Mouse (Mus musculus): ENCODE data around the gene Ccr5. TPM values are rescaled to one million over a fixed set of nuclear protein-coding genes. Genes with fewer than 3 reads are reported as not detected.
"Not testable (repeated sequence)": the region's sequence is repeated elsewhere in the genome, so short reads cannot be mapped to it uniquely, and the experiment has no call there.

Gene Ccr5
- polyA plus RNA-seq, 1 experiment from 2014 or later = 0.77 TPM

- 91% methylated on average over 1 of the region's 1 CpGs for WGBS
- Histone ChIP-seq H3K9ac (no peak overlapping the region), H3K27me3 (replicated peaks) (no peaks in the 10 kb centered on the region), H3K4me1 (no peaks in the 10 kb centered on the region), H3K4me2 (replicated peaks) (no peak overlapping the region), H3K36me3 (no peaks in the 10 kb centered on the region), H3K4me3 (no peak overlapping the region), H3K9me3 (no peaks in the 10 kb centered on the region), H3K27ac (no peak overlapping the region)
- ATAC-seq (ENCODE audit: low FRiP score, low read depth) = no peak
Measured at GRCm38 (mm10) chr9:124112591-124113239, 8.6 kb upstream of the Ccr5 start.

DNA sequence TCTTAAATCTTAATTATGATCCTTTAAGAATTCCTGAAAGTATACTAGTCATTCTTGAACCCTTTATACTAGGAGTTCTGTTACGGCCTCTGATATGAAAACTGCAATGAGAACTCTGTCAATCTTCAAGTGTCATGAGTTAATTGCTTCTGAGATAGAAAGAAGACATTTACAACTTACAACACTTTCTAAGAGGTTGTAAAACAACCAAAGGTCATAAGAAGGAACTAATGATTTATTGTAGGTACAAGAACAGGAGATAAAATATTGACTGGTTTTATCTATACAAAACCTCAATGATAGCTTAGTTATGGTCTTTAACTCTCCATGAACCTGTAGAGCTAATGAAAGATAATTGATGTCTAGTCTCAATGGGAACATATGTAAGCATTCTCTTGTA lies 7.6 kb upstream of the Ccr5 start:
- H3K27me3 ChIP-seq (replicated peaks) = no peaks in the 10 kb centered on the region

GRCm38 (mm10) chr9:124118489-124118888 lies 2.9 kb upstream of the Ccr5 start:
- Histone ChIP-seq H3K4me3 (no peak overlapping the region), H3K4me2 (replicated peaks) (no peak overlapping the region), H3K4me1 (no peaks in the 10 kb centered on the region), H3K27ac (no peak overlapping the region), H3K9ac (no peak overlapping the region), H3K36me3 (no peaks in the 10 kb centered on the region), H3K9me3 (no peaks in the 10 kb centered on the region), H3K27me3 (replicated peaks) (no peaks in the 10 kb centered on the region)
- 89% methylated on average over 1 of the region's 1 CpGs for WGBS
- no peak for ATAC-seq (ENCODE audit: low FRiP score, low read depth)

More for the DNA sequence above, 7.6 kb upstream of the Ccr5 start:
- Histone ChIP-seq H3K4me3 (no peak overlapping the region), H3K4me1 (no peaks in the 10 kb centered on the region), H3K27ac (no peak overlapping the region), H3K9me3 (no peaks in the 10 kb centered on the region), H3K9ac (no peak overlapping the region), H3K36me3 (no peaks in the 10 kb centered on the region), H3K4me2 (replicated peaks) (no peak overlapping the region)
- no peak for ATAC-seq (ENCODE audit: low FRiP score, low read depth)
- 79% methylated on average over 1 of the region's 1 CpGs for WGBS

DNA sequence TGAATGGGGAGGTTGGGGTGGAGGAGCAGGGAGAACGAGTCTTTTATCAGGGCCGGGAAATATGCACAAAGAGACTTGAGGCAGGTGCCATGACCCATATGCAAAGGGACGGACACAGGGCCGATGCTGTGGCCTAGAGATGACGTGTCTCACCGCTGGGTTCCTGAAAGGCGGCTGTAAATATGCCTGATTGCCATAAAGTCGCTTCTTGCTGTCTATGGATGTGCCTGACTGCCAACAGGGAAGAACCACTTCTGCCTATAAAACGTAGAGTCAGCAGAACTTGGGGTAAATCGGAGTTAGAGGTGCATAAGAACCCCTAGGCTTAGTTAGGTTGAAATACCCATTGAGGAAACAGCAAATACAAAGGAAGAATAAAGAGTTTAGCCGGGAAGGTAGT lies 4.2 kb downstream of the Ccr5 start:
- Histone ChIP-seq H3K27ac (no peak overlapping the region), H3K4me3 (no peak overlapping the region), H3K36me3 (no peaks in the 10 kb centered on the region), H3K27me3 (replicated peaks) (no peaks in the 10 kb centered on the region), H3K4me1 (no peaks in the 10 kb centered on the region), H3K9me3 (no peaks in the 10 kb centered on the region), H3K4me2 (replicated peaks) (no peak overlapping the region), H3K9ac (no peak overlapping the region)
- ATAC-seq (ENCODE audit: low FRiP score, low read depth) = no peak
- WGBS = 73% methylated on average over 11 of the region's 11 CpGs

GRCm38 (mm10) chr9:124126373-124126772 lies 5.0 kb downstream of the Ccr5 start:
- Histone ChIP-seq H3K4me1 (no peaks in the 10 kb centered on the region), H3K9me3 (no peaks in the 10 kb centered on the region), H3K36me3 (no peaks in the 10 kb centered on the region), H3K27me3 (replicated peaks) (no peaks in the 10 kb centered on the region), H3K27ac (no peak overlapping the region), H3K4me2 (replicated peaks) (no peak overlapping the region), H3K4me3 (no peak overlapping the region), H3K9ac (no peak overlapping the region)
- WGBS = 76% methylated on average over 5 of the region's 5 CpGs
- ATAC-seq (ENCODE audit: low FRiP score, low read depth) = no peak

- 67% methylated on average over 4 of the region's 4 CpGs for WGBS
- no peak overlapping the region for H3K4me3 ChIP-seq
Measured at GRCm38 (mm10) chr9:124127412-124127811, 6.1 kb downstream of the Ccr5 start.

GRCm38 (mm10) chr9:124128379-124128778 lies 7.0 kb downstream of the Ccr5 start:
- ATAC-seq (ENCODE audit: low FRiP score, low read depth) = no peak

More at GRCm38 (mm10) chr9:124127412-124127811, 6.1 kb downstream of the Ccr5 start:
- Histone ChIP-seq H3K4me2 (replicated peaks) (no peak overlapping the region), H3K36me3 (no peaks in the 10 kb centered on the region), H3K9me3 (no peaks in the 10 kb centered on the region), H3K9ac (no peak overlapping the region), H3K4me1 (no peaks in the 10 kb centered on the region), H3K27ac (no peak overlapping the region), H3K27me3 (replicated peaks) (no peaks in the 10 kb centered on the region)
- no peak for ATAC-seq (ENCODE audit: low FRiP score, low read depth)

DNA sequence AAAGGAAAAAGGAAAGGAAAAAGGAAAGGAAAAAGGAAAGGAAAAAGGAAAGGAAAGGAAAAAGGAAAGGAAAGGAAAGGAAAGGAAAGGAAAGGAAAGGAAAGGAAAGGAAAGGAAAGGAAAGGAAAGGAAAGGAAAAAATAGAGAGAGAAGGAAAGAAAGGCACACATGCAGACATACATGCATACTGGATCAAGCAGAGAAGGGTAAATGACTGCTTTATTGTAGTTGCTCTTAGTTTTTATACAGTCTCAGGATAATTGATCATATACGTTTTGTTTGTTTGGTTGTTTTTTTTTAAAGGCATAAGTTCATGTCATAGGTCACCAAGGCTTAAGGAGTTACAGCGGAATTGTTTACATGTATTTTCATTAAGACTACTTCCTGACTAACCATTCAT lies 11.6 kb downstream of the Ccr5 start:
- not testable (repeated sequence) for H3K4me2 ChIP-seq (replicated peaks); H3K9me3 ChIP-seq; H3K27ac ChIP-seq; H3K36me3 ChIP-seq; H3K4me1 ChIP-seq; H3K9ac ChIP-seq; H3K27me3 ChIP-seq (replicated peaks); H3K4me3 ChIP-seq; ATAC-seq (ENCODE audit: low FRiP score, low read depth)
- 93% methylated on average over 2 of the region's 2 CpGs for WGBS

More at GRCm38 (mm10) chr9:124128379-124128778, 7.0 kb downstream of the Ccr5 start:
- WGBS = 3% methylated on average over 1 of the region's 1 CpGs
- no peak overlapping the region for H3K4me2 ChIP-seq (replicated peaks)
- no peak overlapping the region for H3K4me3 ChIP-seq
- no peaks in the 10 kb centered on the region for H3K36me3 ChIP-seq
- H3K27me3 ChIP-seq (replicated peaks) = no peaks in the 10 kb centered on the region
- H3K27ac ChIP-seq = no peak overlapping the region
- no peak overlapping the region for H3K9ac ChIP-seq
- H3K4me1 ChIP-seq = no peaks in the 10 kb centered on the region
- no peaks in the 10 kb centered on the region for H3K9me3 ChIP-seq

DNA sequence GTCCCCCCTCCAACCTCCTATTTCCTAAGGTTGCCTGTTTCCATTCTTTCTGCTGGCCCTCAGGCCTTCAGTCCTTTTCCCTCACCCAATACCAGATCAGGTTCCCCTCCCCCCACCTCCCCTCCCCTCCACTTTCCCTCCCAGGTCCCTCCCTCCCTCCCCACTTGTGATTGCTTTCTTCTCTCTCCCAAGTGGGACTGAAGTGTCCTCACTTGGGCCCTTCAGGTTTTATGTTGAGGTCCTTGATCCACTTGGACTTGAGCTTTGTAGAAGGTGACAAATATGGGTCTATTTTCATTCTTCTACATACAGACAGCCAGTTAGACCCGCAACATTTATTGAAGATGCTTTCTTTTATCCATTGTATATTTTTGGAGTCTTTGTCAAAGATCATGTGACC lies 13.6 kb downstream of the Ccr5 start:
- not testable (repeated sequence) for H3K4me3 ChIP-seq; H3K9me3 ChIP-seq; ATAC-seq (ENCODE audit: low FRiP score, low read depth); H3K4me1 ChIP-seq; H3K9ac ChIP-seq; H3K27me3 ChIP-seq (replicated peaks); H3K36me3 ChIP-seq; H3K27ac ChIP-seq; H3K4me2 ChIP-seq (replicated peaks)
- 100% methylated on average over 1 of the region's 1 CpGs for WGBS

- Histone ChIP-seq H3K4me3 (no peak overlapping the region), H3K36me3 (no peaks in the 10 kb centered on the region)
Measured at GRCm38 (mm10) chr9:124137619-124138018, 16.3 kb downstream of the Ccr5 start.

DNA sequence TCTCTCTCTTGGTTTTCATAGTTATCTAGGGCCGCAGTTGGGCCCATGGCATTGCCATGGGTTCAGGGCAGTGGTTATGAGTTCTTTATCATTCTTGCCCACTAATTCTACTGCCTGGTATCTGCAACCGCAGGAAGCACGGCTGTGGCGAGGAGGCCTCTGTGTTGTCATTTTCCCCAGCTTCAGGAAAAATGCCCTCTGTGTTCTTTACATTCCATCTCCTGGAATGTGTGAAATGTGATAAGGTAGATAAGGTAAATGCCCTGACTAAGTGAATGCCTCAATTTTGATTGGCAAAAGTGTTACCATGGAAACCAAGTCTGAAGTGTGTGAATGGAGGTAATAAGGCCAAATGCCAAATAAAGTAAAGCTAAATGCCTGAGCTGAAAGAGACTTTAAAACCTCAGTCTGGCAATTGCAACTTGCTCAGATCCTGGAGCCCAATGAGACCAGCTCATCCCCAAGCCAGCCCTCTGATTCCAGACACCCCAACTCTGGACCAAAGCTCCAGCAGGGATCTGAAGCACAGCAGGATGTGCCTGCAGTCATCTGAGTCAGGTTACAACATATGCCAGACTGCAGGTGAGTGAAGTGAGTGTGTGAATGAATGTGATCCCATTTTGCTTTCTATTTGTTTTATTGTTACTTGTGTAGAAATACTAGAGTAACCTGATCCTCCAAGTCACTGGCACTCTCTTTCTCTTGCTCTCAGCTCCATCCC lies 16.9 kb downstream of the Ccr5 start:
- WGBS = 82% methylated on average over 4 of the region's 4 CpGs
- ATAC-seq (ENCODE audit: low FRiP score, low read depth) = no peak
- Histone ChIP-seq H3K9me3 (no peaks in the 10 kb centered on the region), H3K36me3 (no peaks in the 10 kb centered on the region), H3K4me2 (replicated peaks) (no peak overlapping the region), H3K27me3 (replicated peaks) (no peaks in the 10 kb centered on the region), H3K4me3 (no peak overlapping the region), H3K27ac (no peak overlapping the region), H3K4me1 (no peaks in the 10 kb centered on the region), H3K9ac (no peak overlapping the region)

More at GRCm38 (mm10) chr9:124137619-124138018, 16.3 kb downstream of the Ccr5 start:
- Histone ChIP-seq H3K27me3 (replicated peaks) (no peaks in the 10 kb centered on the region), H3K4me1 (no peaks in the 10 kb centered on the region), H3K9me3 (no peaks in the 10 kb centered on the region), H3K4me2 (replicated peaks) (no peak overlapping the region), H3K27ac (no peak overlapping the region), H3K9ac (no peak overlapping the region)
- 85% methylated on average over 11 of the region's 11 CpGs for WGBS
- ATAC-seq (ENCODE audit: low FRiP score, low read depth) = no peak

GRCm38 (mm10) chr9:124143678-124144077 lies 22.3 kb downstream of the Ccr5 start:
- no peak overlapping the region for H3K4me3 ChIP-seq
- no peaks in the 10 kb centered on the region for H3K4me1 ChIP-seq
- ATAC-seq (ENCODE audit: low FRiP score, low read depth) = no peak
- H3K27me3 ChIP-seq (replicated peaks) = no peaks in the 10 kb centered on the region
- H3K9ac ChIP-seq = no peak overlapping the region
- no peaks in the 10 kb centered on the region for H3K36me3 ChIP-seq
- WGBS = 95% methylated on average over 1 of the region's 1 CpGs
- H3K4me2 ChIP-seq (replicated peaks) = no peak overlapping the region
- H3K27ac ChIP-seq = no peak overlapping the region
- no peaks in the 10 kb centered on the region for H3K9me3 ChIP-seq

- Histone ChIP-seq H3K9me3 (no peaks in the 10 kb centered on the region), H3K4me3 (no peak overlapping the region), H3K9ac (no peak overlapping the region), H3K27ac (no peak overlapping the region), H3K27me3 (replicated peaks) (no peaks in the 10 kb centered on the region), H3K4me2 (replicated peaks) (no peak overlapping the region), H3K4me1 (no peaks in the 10 kb centered on the region), H3K36me3 (no peaks in the 10 kb centered on the region)
- no peak for ATAC-seq (ENCODE audit: low FRiP score, low read depth)
Measured at GRCm38 (mm10) chr9:124146307-124146706, 25.0 kb downstream of the Ccr5 start.
